Mouse (Mus musculus): ENCODE data around the gene Actl6a. TPM values are rescaled to one million over a fixed set of nuclear protein-coding genes. Genes with fewer than 3 reads are reported as not detected.

Actl6a gene
- 100 to 1,000 TPM; 109 to 131 TPM for polyA plus RNA-seq (2017; shearing (Covaris generic))

DNA sequence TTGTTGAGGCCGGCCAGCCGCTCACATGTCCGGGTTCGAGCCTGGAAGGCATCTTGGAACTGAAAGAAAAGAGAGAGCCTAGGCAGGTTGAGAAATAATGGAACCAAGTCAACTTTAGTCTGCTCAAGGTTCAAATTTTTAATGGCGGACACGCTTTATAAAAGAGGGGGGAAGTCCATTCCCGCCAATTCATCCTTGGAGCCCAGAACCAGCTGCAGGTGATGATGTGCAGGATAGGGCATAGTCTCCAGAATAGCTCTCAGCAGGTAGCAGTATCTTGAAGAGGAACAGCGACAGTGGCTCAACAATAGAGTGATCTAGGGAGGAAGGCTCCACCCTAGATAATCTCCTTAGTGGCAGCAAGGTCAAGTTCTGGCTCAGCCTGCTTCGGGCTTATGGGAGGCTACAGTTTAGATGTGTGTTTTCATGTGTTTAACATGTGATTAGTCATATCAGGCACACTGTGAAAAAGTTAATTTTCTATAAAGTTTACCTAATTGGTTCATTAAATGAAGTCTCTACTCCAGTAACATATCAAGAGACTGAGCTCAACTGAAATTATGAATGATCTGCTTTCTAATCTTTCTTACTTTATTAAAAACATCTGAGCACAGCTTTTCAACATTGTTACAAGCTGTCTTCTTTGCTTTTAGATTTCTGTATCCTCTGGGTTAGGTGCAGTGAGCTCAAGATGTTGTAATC is at the start of gene Actl6a:
Actl6a (plus strand) TSS at position 652 of the 702 bp plus-strand sequence.

DNA sequence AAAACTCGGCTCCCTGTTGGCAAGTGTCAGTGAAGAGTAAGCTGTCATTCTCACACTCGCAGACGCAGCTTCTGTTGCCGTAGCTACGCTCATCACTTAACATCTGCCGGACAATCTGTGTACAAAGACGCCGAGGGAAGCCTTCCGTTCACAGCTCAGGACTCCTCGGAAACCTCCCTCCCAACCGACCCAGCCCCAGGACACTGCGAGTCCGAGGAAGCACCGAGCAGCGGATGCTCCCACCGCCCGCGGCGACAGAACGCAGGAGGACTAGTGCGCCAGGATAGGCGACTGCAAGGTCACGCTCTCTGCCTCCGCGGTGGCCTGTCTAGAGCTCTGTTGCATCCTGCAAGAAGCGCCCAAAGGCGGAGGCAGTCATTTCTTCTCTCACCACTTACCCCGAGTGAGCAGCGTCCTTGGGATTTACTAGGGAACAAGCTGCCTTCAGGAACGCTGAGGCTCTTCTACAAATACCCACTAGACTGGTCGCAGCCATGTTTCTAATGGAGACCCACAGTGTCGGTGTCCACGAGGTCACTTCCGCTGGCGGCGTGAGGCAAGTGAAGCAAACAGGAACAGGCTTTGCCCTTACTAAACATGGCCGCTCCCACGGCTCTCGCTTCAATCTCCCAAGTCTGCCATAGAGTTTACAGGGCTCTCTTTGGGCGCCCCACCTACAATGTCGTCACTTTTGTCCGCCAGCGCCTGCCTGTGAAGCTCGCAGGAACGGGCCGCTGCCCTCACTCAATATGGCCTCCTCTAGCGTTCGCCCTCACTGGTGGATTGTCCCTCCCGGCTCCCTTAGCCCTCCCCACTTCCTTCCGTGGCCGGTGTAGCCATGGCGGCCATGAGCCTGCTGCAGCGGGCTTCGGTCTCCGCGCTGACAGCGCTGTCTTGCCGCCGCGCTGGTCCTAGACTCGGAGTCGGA is 30.4 kb downstream of the Actl6a start, which contains the start of gene Ndufb5:
Ndufb5 (plus strand) TSS at position 747 of the 928 bp plus-strand sequence.

DNA sequence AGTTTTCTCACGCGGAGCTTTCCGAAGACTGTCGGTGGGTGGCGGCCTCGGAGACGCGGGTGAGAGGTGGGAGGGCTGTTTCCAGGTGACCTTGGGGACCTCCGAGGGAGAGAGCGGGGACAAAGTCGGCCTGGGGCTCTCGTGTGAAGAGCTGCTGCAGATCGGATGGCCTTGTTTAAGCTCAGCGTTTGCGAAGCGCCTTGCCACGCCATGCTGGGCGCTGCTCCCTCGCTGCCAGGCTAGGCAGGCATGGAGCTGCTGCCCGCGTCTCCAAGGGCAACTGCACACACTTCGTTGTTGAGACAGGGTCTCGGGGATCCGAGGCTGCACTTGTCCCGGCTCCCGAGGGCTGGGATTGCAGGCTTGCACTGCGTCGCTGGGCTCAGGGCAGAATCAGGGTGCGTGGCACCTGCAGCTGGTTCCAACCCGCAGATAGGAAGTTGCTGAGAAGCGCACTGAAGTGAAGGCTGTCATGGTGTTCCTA is 31.1 kb downstream of the Actl6a start, which contains the start of gene Mrpl47:
Mrpl47 (minus strand) TSS at position 434 of the 484 bp plus-strand sequence.

Other genes starting within 250 kb of the Actl6a start
- 1 to 10 TPM in 1 of 2 experiments, under 1 TPM in 1; 0.45 to 2.2 TPM for gene Kcnmb3, start 214.1 kb upstream of the Actl6a start, polyA plus RNA-seq (2017; shearing (Covaris generic))
- gene Zfp639, start 196.0 kb upstream of the Actl6a start, polyA plus RNA-seq (2017; shearing (Covaris generic)): 10 to 100 TPM; 46.3 to 76.3 TPM
- 10 to 100 TPM; 23.4 to 31.4 TPM for gene Mfn1, start 176.8 kb upstream of the Actl6a start, polyA plus RNA-seq (2017; shearing (Covaris generic))
- gene Gnb4, start 89.7 kb upstream of the Actl6a start, polyA plus RNA-seq (2017; shearing (Covaris generic)): 10 to 100 TPM in 1 of 2 experiments, 1 to 10 TPM in 1; 9.1 to 13.1 TPM
- 100 to 1,000 TPM; 147 to 161 TPM for gene Ndufb5, start 30.7 kb downstream of the Actl6a start, polyA plus RNA-seq (2017; shearing (Covaris generic))
- gene Mrpl47, start 31.3 kb downstream of the Actl6a start, polyA plus RNA-seq (2017; shearing (Covaris generic)): 10 to 100 TPM; 23.1 to 23.4 TPM
- gene Usp13, start 111.2 kb downstream of the Actl6a start, polyA plus RNA-seq (2017; shearing (Covaris generic)): 1 to 10 TPM in 1 of 2 experiments, under 1 TPM in 1; 0.10 to 1.3 TPM

Measured in inflammation-experienced regulatory T-cells (primary cell).